Mouse (Mus musculus): Measurements from ENCODE around the gene Rasgrp1. TPM values are rescaled to one million over a fixed set of nuclear protein-coding genes. Genes with fewer than 3 reads are reported as not detected.

Gene Rasgrp1
- polyA plus RNA-seq, 1 experiment from 2014 or later: 1.8 TPM

GRCm38 (mm10) chr2:117322399-117322798 is 20.4 kb downstream of the Rasgrp1 start:
- no peak overlapping the region for H3K4me3 ChIP-seq
- H3K4me1 ChIP-seq: no peaks in the 10 kb centered on the region
- H3K9me3 ChIP-seq: no peaks in the 10 kb centered on the region
- no peak overlapping the region for H3K27ac ChIP-seq
- H3K27me3 ChIP-seq: no peaks in the 10 kb centered on the region
- ATAC-seq (ENCODE audit: borderline replicate concordance, extremely low read depth, low FRiP score, low TSS enrichment): no peak
- WGBS: 75% methylated on average over 8 of the region's 8 CpGs
- no peak overlapping the region for H3K4me2 ChIP-seq
- H3K36me3 ChIP-seq: no peaks in the 10 kb centered on the region
- H3K9ac ChIP-seq: no peak overlapping the region

- H3K27ac ChIP-seq: no peak overlapping the region
- no peaks in the 10 kb centered on the region for H3K36me3 ChIP-seq
- no peaks in the 10 kb centered on the region; the same call in 1 of the 2 replicates for H3K9me3 ChIP-seq
- no peaks in the 10 kb centered on the region for H3K4me1 ChIP-seq
- no peak for ATAC-seq (ENCODE audit: borderline replicate concordance, extremely low read depth, low FRiP score, low TSS enrichment)
- H3K4me2 ChIP-seq: no peak overlapping the region
- H3K4me3 ChIP-seq: no peak overlapping the region
- H3K9ac ChIP-seq: no peak overlapping the region
- no peaks in the 10 kb centered on the region for H3K27me3 ChIP-seq
- WGBS: 57% methylated on average over 3 of the region's 3 CpGs
These were observed 21.6 kb downstream of the Rasgrp1 start for GRCm38 (mm10) chr2:117321231-117321630.

GRCm38 (mm10) chr2:117318991-117319390 is 23.8 kb downstream of the Rasgrp1 start:
- 71% methylated on average over 3 of the region's 3 CpGs for WGBS
- no peaks in the 10 kb centered on the region; the same call in 1 of the 2 replicates for H3K9me3 ChIP-seq
- H3K36me3 ChIP-seq: no peaks in the 10 kb centered on the region
- no peaks in the 10 kb centered on the region for H3K4me1 ChIP-seq
- no peak for ATAC-seq (ENCODE audit: borderline replicate concordance, extremely low read depth, low FRiP score, low TSS enrichment)
- H3K27me3 ChIP-seq: no peaks in the 10 kb centered on the region
- H3K27ac ChIP-seq: no peak overlapping the region
- no peak overlapping the region for H3K4me2 ChIP-seq
- no peak overlapping the region for H3K4me3 ChIP-seq
- H3K9ac ChIP-seq: no peak overlapping the region

GRCm38 (mm10) chr2:117313586-117314235 is 29.1 kb downstream of the Rasgrp1 start:
- Histone ChIP-seq H3K9ac (no peak overlapping the region), H3K4me3 (no peak overlapping the region), H3K36me3 (no peaks in the 10 kb centered on the region), H3K4me1 (no peaks in the 10 kb centered on the region), H3K27me3 (no peaks in the 10 kb centered on the region), H3K4me2 (no peak overlapping the region), H3K9me3 (no peaks in the 10 kb centered on the region; the same call in 1 of the 2 replicates), H3K27ac (no peak overlapping the region)
- no peak for ATAC-seq (ENCODE audit: borderline replicate concordance, extremely low read depth, low FRiP score, low TSS enrichment)
- 93% methylated on average over 5 of the region's 5 CpGs for WGBS

GRCm38 (mm10) chr2:117312441-117312895 is 30.3 kb downstream of the Rasgrp1 start:
- Histone ChIP-seq H3K4me3 (no peak overlapping the region), H3K27me3 (no peaks in the 10 kb centered on the region), H3K4me2 (no peak overlapping the region), H3K27ac (no peak overlapping the region), H3K9me3 (no peaks in the 10 kb centered on the region; the same call in 1 of the 2 replicates), H3K9ac (no peak overlapping the region), H3K4me1 (no peaks in the 10 kb centered on the region), H3K36me3 (no peaks in the 10 kb centered on the region)
- ATAC-seq (ENCODE audit: borderline replicate concordance, extremely low read depth, low FRiP score, low TSS enrichment): no peak
- 60% methylated on average over 7 of the region's 7 CpGs for WGBS

GRCm38 (mm10) chr2:117312030-117312429 is 30.8 kb downstream of the Rasgrp1 start:
- Histone ChIP-seq H3K9me3 (no peaks in the 10 kb centered on the region; the same call in 1 of the 2 replicates), H3K4me1 (no peaks in the 10 kb centered on the region), H3K27ac (no peak overlapping the region), H3K9ac (no peak overlapping the region), H3K36me3 (no peaks in the 10 kb centered on the region), H3K4me3 (no peak overlapping the region), H3K27me3 (no peaks in the 10 kb centered on the region), H3K4me2 (no peak overlapping the region)
- WGBS: 49% methylated on average over 2 of the region's 2 CpGs
- no peak for ATAC-seq (ENCODE audit: borderline replicate concordance, extremely low read depth, low FRiP score, low TSS enrichment)

- no peak overlapping the region for H3K27ac ChIP-seq
- no peak for ATAC-seq (ENCODE audit: borderline replicate concordance, extremely low read depth, low FRiP score, low TSS enrichment)
- H3K4me1 ChIP-seq: no peaks in the 10 kb centered on the region
- H3K27me3 ChIP-seq: no peaks in the 10 kb centered on the region
- no peak overlapping the region for H3K9ac ChIP-seq
- 61% methylated on average over 1 of the region's 1 CpGs for WGBS
- no peaks in the 10 kb centered on the region for H3K36me3 ChIP-seq
- H3K4me2 ChIP-seq: no peak overlapping the region
- H3K4me3 ChIP-seq: no peak overlapping the region
- H3K9me3 ChIP-seq: no peaks in the 10 kb centered on the region
These were observed 31.5 kb downstream of the Rasgrp1 start for GRCm38 (mm10) chr2:117311349-117311748.

GRCm38 (mm10) chr2:117309046-117309445 is 33.8 kb downstream of the Rasgrp1 start:
- ATAC-seq (ENCODE audit: borderline replicate concordance, extremely low read depth, low FRiP score, low TSS enrichment): no peak
- Histone ChIP-seq H3K4me1 (no peaks in the 10 kb centered on the region), H3K36me3 (no peaks in the 10 kb centered on the region), H3K4me3 (no peak overlapping the region), H3K4me2 (no peak overlapping the region), H3K9ac (no peak overlapping the region), H3K27me3 (no peaks in the 10 kb centered on the region), H3K27ac (no peak overlapping the region), H3K9me3 (no peaks in the 10 kb centered on the region)
- WGBS: 68% methylated on average over 2 of the region's 2 CpGs

GRCm38 (mm10) chr2:117307959-117308358 is 34.8 kb downstream of the Rasgrp1 start:
- H3K4me3 ChIP-seq: no peak overlapping the region
- no peaks in the 10 kb centered on the region for H3K36me3 ChIP-seq
- H3K9me3 ChIP-seq: no peaks in the 10 kb centered on the region
- H3K27me3 ChIP-seq: no peaks in the 10 kb centered on the region
- H3K4me2 ChIP-seq: no peak overlapping the region
- no peak overlapping the region for H3K27ac ChIP-seq
- no peak overlapping the region for H3K9ac ChIP-seq
- WGBS: 77% methylated on average over 3 of the region's 3 CpGs
- no peak for ATAC-seq (ENCODE audit: borderline replicate concordance, extremely low read depth, low FRiP score, low TSS enrichment)
- H3K4me1 ChIP-seq: no peaks in the 10 kb centered on the region

- 81% methylated on average over 5 of the region's 5 CpGs for WGBS
- Histone ChIP-seq H3K4me2 (no peak overlapping the region), H3K4me1 (no peaks in the 10 kb centered on the region), H3K9ac (no peak overlapping the region), H3K36me3 (no peaks in the 10 kb centered on the region), H3K27ac (no peak overlapping the region), H3K4me3 (no peak overlapping the region), H3K27me3 (no peaks in the 10 kb centered on the region), H3K9me3 (no peaks in the 10 kb centered on the region)
- no peak for ATAC-seq (ENCODE audit: borderline replicate concordance, extremely low read depth, low FRiP score, low TSS enrichment)
These were observed 37.9 kb downstream of the Rasgrp1 start for GRCm38 (mm10) chr2:117304941-117305340.

GRCm38 (mm10) chr2:117303391-117304350 is 39.1 kb downstream of the Rasgrp1 start:
- Histone ChIP-seq H3K4me2 (no peak overlapping the region), H3K36me3 (no peaks in the 10 kb centered on the region), H3K9me3 (no peaks in the 10 kb centered on the region), H3K9ac (no peak overlapping the region), H3K27me3 (no peaks in the 10 kb centered on the region), H3K4me1 (no peaks in the 10 kb centered on the region), H3K27ac (no peak overlapping the region), H3K4me3 (no peak overlapping the region)
- 83% methylated on average over 12 of the region's 12 CpGs for WGBS
- no peak for ATAC-seq (ENCODE audit: borderline replicate concordance, extremely low read depth, low FRiP score, low TSS enrichment)

All from lung, embryonic 15.5 days (tissue).